Mouse (Mus musculus): ENCODE results near the gene Ap2a1.

DNA sequence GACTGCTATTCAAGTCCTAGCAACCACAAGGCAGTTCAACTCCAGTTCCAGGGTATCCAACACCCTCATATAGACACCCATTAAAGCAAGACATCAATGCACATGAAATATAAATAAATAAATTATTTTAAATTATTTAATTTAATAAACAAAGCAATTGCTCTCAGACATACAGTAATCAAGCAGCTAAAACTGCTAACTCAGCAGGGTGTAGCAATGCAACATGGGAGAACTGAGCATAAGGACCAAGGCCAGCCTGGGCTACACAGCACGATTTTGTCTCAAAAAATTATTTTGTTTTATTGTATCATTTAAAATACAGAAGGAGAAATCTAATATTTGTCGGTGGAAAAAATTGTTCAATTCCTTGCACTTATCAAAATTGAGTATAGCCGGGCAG, 35.1 kb downstream of the Ap2a1 start:
- TF ChIP-seq EP300 (IDR thresholded peaks at IDR 0.05; ENCODE audit: insufficient read depth, low read depth, low read length) (no peak), POLR2A (IDR thresholded peaks at IDR 0.05; ENCODE audit: insufficient read depth, low read length) (no peak), CTCF (IDR thresholded peaks at IDR 0.05; ENCODE audit: low read depth, low read length) (no peak)
